Mouse (Mus musculus) ES-E14 (cell line): ENCODE results near the gene Myocos. TPM values are rescaled to one million over a fixed set of nuclear protein-coding genes. Genes with fewer than 3 reads are reported as not detected.
A peak's percentile ranks its signal among the peaks of the same experiment; 100 is the strongest.

Experiments
- DNase-seq: peaks from one replicate; pipeline ENCODE4 v3.0.0-alpha.2; 2013; ENCODE audit warnings: low read depth, low spot score
- H3K27ac ChIP-seq: 2 replicates; pipeline ENCODE4 v1.5.1; 2012; ENCODE audit warnings: low read depth, mild to moderate bottlenecking, low read length, moderate library complexity, mixed read lengths; ENCODE audit not compliant: poor library complexity, insufficient read depth, severe bottlenecking
- H3K36me3 ChIP-seq: 2 replicates; pipeline ENCODE4 v1.6.1; 2012; ENCODE audit warnings: mild to moderate bottlenecking, low read length, moderate library complexity, mixed read lengths; ENCODE audit not compliant: control insufficient read depth, poor library complexity, insufficient read depth, severe bottlenecking
- H3K4me1 ChIP-seq, 2 experiments: fragments of 150-350 bp in 1 of 2; sonication (generic) in 1 of 2; 2 replicates each; pipeline ENCODE4 v1.6.1; 2012; ENCODE audit warnings: low read length in 2 of 2, mild to moderate bottlenecking in 1 of 2, mixed read lengths in 1 of 2; ENCODE audit not compliant: control insufficient read depth in 2 of 2, insufficient read depth in 2 of 2, poor library complexity in 1 of 2
- H3K4me3 ChIP-seq, 2 experiments: fragments of 150-350 bp in 1 of 2; sonication (generic) in 1 of 2; 2 replicates each; pipeline ENCODE4 v1.5.1; 2012; ENCODE audit warnings: low read length in 2 of 2, low read depth in 1 of 2, mild to moderate bottlenecking in 1 of 2, mixed read lengths in 1 of 2; ENCODE audit not compliant: insufficient read depth in 1 of 2, poor library complexity in 1 of 2, severe bottlenecking in 1 of 2
- H3K9ac ChIP-seq: 2 replicates; pipeline ENCODE4 v1.6.1; 2012; ENCODE audit warnings: low read depth, mild to moderate bottlenecking, low read length, mixed read lengths; ENCODE audit not compliant: poor library complexity, insufficient read depth, severe bottlenecking
- H3K9me3 ChIP-seq: fragments of 150-350 bp; sonication (generic); 2 replicates; pipeline ENCODE4 v1.6.1; 2012; ENCODE audit warnings: low read depth, mild to moderate bottlenecking, low read length; ENCODE audit not compliant: control insufficient read depth, insufficient read depth
- CHD2 ChIP-seq: IDR thresholded peaks from 2 replicates; pipeline ENCODE4 v1.6.1; 2014; ENCODE audit warnings: mild to moderate bottlenecking, low read depth, low read length, inconsistent platforms
- HCFC1 ChIP-seq: IDR thresholded peaks from 2 replicates; pipeline ENCODE4 v1.6.1; 2012; ENCODE audit warnings: low read length, inconsistent platforms, borderline replicate concordance; ENCODE audit not compliant: insufficient read depth
- MAFK ChIP-seq: IDR thresholded peaks from 2 replicates; pipeline ENCODE4 v1.6.1; 2014; ENCODE audit warnings: mild to moderate bottlenecking, low read depth, low read length, inconsistent platforms; ENCODE audit not compliant: insufficient read depth
- ZC3H11A ChIP-seq: IDR thresholded peaks from 2 replicates; pipeline ENCODE4 v1.6.1; 2012; ENCODE audit warnings: low read depth, mild to moderate bottlenecking, inconsistent platforms, low read length, borderline replicate concordance
- ZNF384 ChIP-seq: IDR thresholded peaks from 2 replicates; pipeline ENCODE4 v1.6.1; 2012; ENCODE audit warnings: low read depth, low read length, inconsistent platforms
- in situ Hi-C, 2 experiments: fragments of 600-800 bp; cut with MboI; formaldehyde crosslinking; loops; one replicate each; pipeline ENCODE4 v1.15.1; 2025; ENCODE audit warnings: low sequenced_read_pairs in 2 of 2, inconsistent platforms in 1 of 2; ENCODE audit not compliant: unreplicated experiment in 2 of 2
- total RNA-seq: library from RNA; depleted of rRNA; stranded (reverse); fragments of 300-350 nt; gene quantifications from 2 replicates; pipeline ENCODE4 v1.2.3, GENCODE M21; 2012

Myocos gene
- total RNA-seq, 1 experiment: not detected

- in situ Hi-C loops: loop anchor here (25.0 kb wide), 1 partner anchor 303 kb away; no protein-coding TSS in a partner anchor
- no peak overlapping the region for H3K27ac ChIP-seq
- no peak overlapping the region for H3K9ac ChIP-seq
- peak; percentile 36 for DNase-seq
- TF ChIP-seq ZC3H11A (no peak), CHD2 (no peak), MAFK (no peak), HCFC1 (no peak), ZNF384 (no peak)
- no peaks in the 10 kb centered on the region; the same call in 1 of the 2 replicates for H3K36me3 ChIP-seq
- H3K4me1 ChIP-seq: peaks cover 0 to 3% of the 10 kb centered on the region in 2 experiments; a peak in 1 of 4 replicates
- H3K4me3 ChIP-seq: 0 out of 4 replicates have a peak overlapping the region, but pooled peaks of 1 of the 2 experiments have one; percentile 10
- H3K9me3 ChIP-seq: no peaks in the 10 kb centered on the region
Measured at GRCm38 (mm10) chr1:162665486-162666174, 7.6 kb upstream of the Myocos start.

GRCm38 (mm10) chr1:162664826-162665475 is 6.9 kb upstream of the Myocos start:
- Histone ChIP-seq H3K36me3 (no peaks in the 10 kb centered on the region; the same call in 1 of the 2 replicates), H3K27ac (no peak overlapping the region), H3K4me1 (peaks cover 0 to 3% of the 10 kb centered on the region in 2 experiments; a peak in 1 of 4 replicates), H3K4me3 (no peak overlapping the region), H3K9ac (no peak overlapping the region), H3K9me3 (no peaks in the 10 kb centered on the region)
- in situ Hi-C loops: loop anchor here (25.0 kb wide), 1 partner anchor 303 kb away; no protein-coding TSS in a partner anchor
- TF ChIP-seq ZC3H11A (peak; percentile 60; the same call in 1 of the 2 replicates), CHD2 (no peak)
- DNase-seq: peak; percentile 56

- Histone ChIP-seq H3K36me3 (no peaks in the 10 kb centered on the region), H3K4me1 (no peaks in the 10 kb centered on the region), H3K9me3 (no peaks in the 10 kb centered on the region), H3K4me3 (no peak overlapping the region), H3K27ac (no peak overlapping the region), H3K9ac (no peak overlapping the region)
- no peak for DNase-seq
- in situ Hi-C loops: loop anchor here (25.0 kb wide), 1 partner anchor 298 kb away; no protein-coding TSS in a partner anchor
- TF ChIP-seq CHD2: no peak
- no peak for TF ChIP-seq MAFK
- no peak for TF ChIP-seq ZNF384
- TF ChIP-seq ZC3H11A: no peak
- no peak for TF ChIP-seq HCFC1
Measured at GRCm38 (mm10) chr1:162660276-162660860, 2.3 kb upstream of the Myocos start.

GRCm38 (mm10) chr1:162648416-162648815 is 9.6 kb downstream of the Myocos start:
- H3K9ac ChIP-seq: no peak overlapping the region
- DNase-seq: no peak

More at GRCm38 (mm10) chr1:162648416-162648815, 9.6 kb downstream of the Myocos start:
- in situ Hi-C loops: no loop called here
- Histone ChIP-seq H3K4me1 (no peaks in the 10 kb centered on the region; a peak in 1 of 4 replicates), H3K4me3 (no peak overlapping the region), H3K27ac (no peak overlapping the region), H3K9me3 (no peaks in the 10 kb centered on the region), H3K36me3 (no peaks in the 10 kb centered on the region)
- TF ChIP-seq ZNF384: no peak
- TF ChIP-seq HCFC1: no peak
- no peak for TF ChIP-seq ZC3H11A
